8 mouse cellular contexts compared by ENCODE assay signal in the genomic region with DNA sequence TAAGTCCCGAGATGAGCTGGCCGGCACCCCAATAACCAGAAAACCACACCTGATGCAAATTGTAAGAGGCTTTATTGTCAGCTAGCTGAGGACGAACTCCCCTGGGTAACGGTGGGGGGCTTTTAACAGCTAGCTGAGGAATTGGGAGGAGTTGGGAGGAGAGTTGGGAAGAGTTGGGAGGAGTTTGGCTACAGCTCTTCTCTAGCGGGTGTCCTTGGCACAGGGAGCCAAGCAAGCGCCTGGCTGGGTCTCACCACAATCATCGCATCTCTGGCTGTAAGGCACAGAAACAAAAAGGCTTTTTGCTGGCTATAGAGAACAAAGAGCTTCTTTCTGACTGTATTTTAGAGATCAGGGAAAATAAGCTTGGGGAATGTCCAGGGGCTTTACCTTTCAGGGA.
DNase-seq lines count a peak whose midpoint lies in the region; ATAC-seq and TF ChIP-seq lines count a peak whose summit lies in the region.
"Not testable (repeated sequence)": the region's sequence is repeated elsewhere in the genome, so short reads cannot be mapped to it uniquely, and the experiment has no call there.

No protein-coding gene starts in this region.

- H3K9me3 ChIP-seq in embryonic facial prominence, embryonic 14.5 days (ENCODE audit: control insufficient read depth, low read length); forebrain, embryonic 16.5 days (ENCODE audit: control insufficient read depth, low read length); hindbrain, embryonic 16.5 days (ENCODE audit: control insufficient read depth, low read length): not testable (repeated sequence)

- WGBS in embryonic facial prominence, embryonic 14.5 days, result 26% methylated on average over 7 of the region's 7 CpGs
- 12% methylated on average over 7 of the region's 7 CpGs for WGBS in forebrain, embryonic 16.5 days
- 31% methylated on average over 7 of the region's 7 CpGs for WGBS in hindbrain, embryonic 16.5 days

- H3K4me1 ChIP-seq in embryonic facial prominence, embryonic 14.5 days (ENCODE audit: control insufficient read depth, insufficient read depth, low read length); forebrain, embryonic 16.5 days (replicated peaks; ENCODE audit: control insufficient read depth, insufficient read depth, low read length); hindbrain, embryonic 16.5 days (ENCODE audit: control insufficient read depth, insufficient read depth, low read depth, low read length); testis, adult 2 months (ENCODE audit: control insufficient read depth, insufficient read depth, low read length): not testable (repeated sequence)

- 0 out of 2 replicates have a peak overlapping the region, but pooled peaks have one; percentile 13 for H3K27ac ChIP-seq in embryonic facial prominence, embryonic 14.5 days (replicated peaks; ENCODE audit: low read depth, low read length)
- H3K27ac ChIP-seq in forebrain, embryonic 16.5 days (ENCODE audit: low read length); hindbrain, embryonic 16.5 days (ENCODE audit: low read depth, low read length): not testable (repeated sequence)
- peak overlapping the region; percentile 70; the same call in 1 of the 2 replicates for H3K27ac ChIP-seq in testis, adult 2 months (ENCODE audit: control insufficient read depth, insufficient read depth, low read depth, low read length)

- not testable (repeated sequence) for TF ChIP-seq CTCF in brain, embryonic 14.5 days (IDR thresholded peaks at IDR 0.05; ENCODE audit: borderline replicate concordance, extremely low read depth, insufficient read depth, insufficient read length); testis, adult 2 months (IDR thresholded peaks at IDR 0.05; ENCODE audit: control insufficient read depth, insufficient read depth, insufficient replicate concordance, low read depth, low read length)

- not testable (repeated sequence) for H3K9ac ChIP-seq in embryonic facial prominence, embryonic 14.5 days (ENCODE audit: low read depth, low read length); forebrain, embryonic 16.5 days (replicated peaks; ENCODE audit: low read depth, low read length); hindbrain, embryonic 16.5 days (ENCODE audit: low read depth, low read length)

- not testable (repeated sequence) for H3K36me3 ChIP-seq in embryonic facial prominence, embryonic 14.5 days (ENCODE audit: control insufficient read depth, insufficient read depth, low read length); forebrain, embryonic 16.5 days (ENCODE audit: control insufficient read depth, insufficient read depth); hindbrain, embryonic 16.5 days (ENCODE audit: control insufficient read depth, insufficient read depth, low read length); testis, adult 2 months (ENCODE audit: control insufficient read depth, insufficient read depth, low read length)

- not testable (repeated sequence) for H3K4me2 ChIP-seq in embryonic facial prominence, embryonic 14.5 days (ENCODE audit: low read depth, low read length); forebrain, embryonic 16.5 days (ENCODE audit: low read length)
- 0 out of 2 replicates have a peak overlapping the region, but pooled peaks have one; percentile 7 for H3K4me2 ChIP-seq in hindbrain, embryonic 16.5 days (ENCODE audit: low read length)

- not testable (repeated sequence) for H3K27me3 ChIP-seq in embryonic facial prominence, embryonic 14.5 days (replicated peaks; ENCODE audit: control insufficient read depth, insufficient read depth, low read length); forebrain, embryonic 16.5 days (replicated peaks; ENCODE audit: control insufficient read depth, insufficient read depth, low read length); hindbrain, embryonic 16.5 days (replicated peaks; ENCODE audit: control insufficient read depth, insufficient read depth, low read length); testis, adult 2 months (ENCODE audit: control insufficient read depth, insufficient read depth, low read length)

- peak; percentile 33 for DNase-seq in Muller cell, postnatal 12 days (ENCODE audit: inconsistent ontology term)
- peak; percentile 18 for DNase-seq in adrenal gland, postnatal 14 days
- DNase-seq in brain, embryonic 14.5 days (ENCODE audit: low read depth), result peak; percentile 73
- DNase-seq in embryonic facial prominence, embryonic 14.5 days (ENCODE audit: low spot score), result peak; percentile 33
- peak; percentile 28 for DNase-seq in lung, postnatal 10 days

- not testable (repeated sequence) for TF ChIP-seq POLR2A in brain, embryonic 14.5 days (IDR thresholded peaks at IDR 0.05; ENCODE audit: borderline replicate concordance, extremely low read depth, insufficient read depth, insufficient read length, poor library complexity, severe bottlenecking); testis, adult 2 months (IDR thresholded peaks at IDR 0.05; ENCODE audit: control insufficient read depth, low read depth, low read length)

- not testable (repeated sequence) for H3K4me3 ChIP-seq in embryonic facial prominence, embryonic 14.5 days (ENCODE audit: low read depth, low read length); forebrain, embryonic 16.5 days (replicated peaks; ENCODE audit: low read length); hindbrain, embryonic 16.5 days (ENCODE audit: low read length); testis, adult 2 months (ENCODE audit: control insufficient read depth, low read depth, low read length)

- not testable (repeated sequence) for ATAC-seq in embryonic facial prominence, embryonic 14.5 days (ENCODE audit: low read depth)
- ATAC-seq in forebrain, embryonic 16.5 days, result peak; percentile 70; the same call in 1 of the 2 replicates
- ATAC-seq in hindbrain, embryonic 16.5 days, result 0 out of 2 replicates have a peak, but pooled peaks have one; percentile 50

Comparison
In these comparisons a context has a peak if more than half of its experiments do, and no peak if none do; other contexts are left out.
1. DNase-seq: peak in every context shown above with its lines; median percentile 73 in brain, embryonic 14.5 days; 33 in Muller cell, postnatal 12 days; 33 in embryonic facial prominence, embryonic 14.5 days; 28 in lung, postnatal 10 days; 18 in adrenal gland, postnatal 14 days.